Mouse (Mus musculus): ENCODE results near the gene Hsd11b2. TPM values are rescaled to one million over a fixed set of nuclear protein-coding genes. Genes with fewer than 3 reads are reported as not detected.

Hsd11b2 gene
- polyA plus RNA-seq, 1 experiment from 2014 or later: 1.2 TPM

- Histone ChIP-seq H3K9ac (no peak overlapping the region), H3K27me3 (replicated peaks) (no peaks in the 10 kb centered on the region), H3K4me1 (peaks cover 26% of the 10 kb centered on the region), H3K27ac (replicated peaks) (no peak overlapping the region), H3K9me3 (no peaks in the 10 kb centered on the region), H3K4me3 (no peak overlapping the region), H3K36me3 (peaks cover 53% of the 10 kb centered on the region), H3K4me2 (no peak overlapping the region)
- WGBS: 90% methylated on average over 3 of the region's 3 CpGs
- no peak for ATAC-seq (ENCODE audit: extremely low read depth, insufficient number of reproducible peaks, low FRiP score, low TSS enrichment)
Measured at GRCm38 (mm10) chr8:105529271-105529670, 10.7 kb downstream of the Hsd11b2 start.

- H3K4me2 ChIP-seq: no peak overlapping the region
- no peak for ATAC-seq (ENCODE audit: extremely low read depth, insufficient number of reproducible peaks, low FRiP score, low TSS enrichment)
- H3K4me1 ChIP-seq: peaks cover 28% of the 10 kb centered on the region
- H3K27me3 ChIP-seq (replicated peaks): no peaks in the 10 kb centered on the region
- H3K36me3 ChIP-seq: peaks cover 52% of the 10 kb centered on the region
- H3K27ac ChIP-seq (replicated peaks): no peak overlapping the region
- WGBS: 74% methylated on average over 2 of the region's 2 CpGs
- H3K9me3 ChIP-seq: no peaks in the 10 kb centered on the region
- no peak overlapping the region for H3K4me3 ChIP-seq
- H3K9ac ChIP-seq: no peak overlapping the region
Measured at GRCm38 (mm10) chr8:105531774-105532173, 13.2 kb downstream of the Hsd11b2 start.

- WGBS: 2% methylated on average over 2 of the region's 2 CpGs
- H3K4me2 ChIP-seq: no peak overlapping the region
- H3K36me3 ChIP-seq: peaks cover 57% of the 10 kb centered on the region
- H3K27me3 ChIP-seq (replicated peaks): no peaks in the 10 kb centered on the region
- H3K4me1 ChIP-seq: peaks cover 28% of the 10 kb centered on the region
- H3K9ac ChIP-seq: peak overlapping the region; percentile 45
- no peaks in the 10 kb centered on the region for H3K9me3 ChIP-seq
- ATAC-seq (ENCODE audit: extremely low read depth, insufficient number of reproducible peaks, low FRiP score, low TSS enrichment): peak; percentile 59; the same call in 1 of the 2 replicates
- H3K27ac ChIP-seq (replicated peaks): peak overlapping the region; percentile 78
- no peak overlapping the region for H3K4me3 ChIP-seq
Measured at GRCm38 (mm10) chr8:105533439-105533838, 14.9 kb downstream of the Hsd11b2 start.

GRCm38 (mm10) chr8:105533892-105534329 is 15.4 kb downstream of the Hsd11b2 start:
- Histone ChIP-seq H3K36me3 (peaks cover 57% of the 10 kb centered on the region), H3K27ac (replicated peaks) (peak overlapping the region; percentile 78), H3K4me1 (peaks cover 28% of the 10 kb centered on the region), H3K27me3 (replicated peaks) (no peaks in the 10 kb centered on the region), H3K9me3 (no peaks in the 10 kb centered on the region), H3K4me2 (no peak overlapping the region), H3K4me3 (no peak overlapping the region), H3K9ac (peak overlapping the region; percentile 45)
- ATAC-seq (ENCODE audit: extremely low read depth, insufficient number of reproducible peaks, low FRiP score, low TSS enrichment): no peak
- WGBS: 0% methylated on average over 1 of the region's 1 CpGs

- ATAC-seq (ENCODE audit: extremely low read depth, insufficient number of reproducible peaks, low FRiP score, low TSS enrichment): no peak
- Histone ChIP-seq H3K4me1 (peaks cover 27% of the 10 kb centered on the region), H3K36me3 (peaks cover 52% of the 10 kb centered on the region), H3K27me3 (replicated peaks) (no peaks in the 10 kb centered on the region), H3K9me3 (no peaks in the 10 kb centered on the region), H3K4me2 (no peak overlapping the region), H3K4me3 (no peak overlapping the region), H3K27ac (replicated peaks) (no peak overlapping the region), H3K9ac (no peak overlapping the region)
- 82% methylated on average over 3 of the region's 3 CpGs for WGBS
Measured at GRCm38 (mm10) chr8:105536546-105536945, 18.0 kb downstream of the Hsd11b2 start.

GRCm38 (mm10) chr8:105537011-105537677 is 18.6 kb downstream of the Hsd11b2 start:
- peaks cover 21% of the 10 kb centered on the region for H3K4me1 ChIP-seq
- 88% methylated on average over 6 of the region's 6 CpGs for WGBS
- no peak overlapping the region for H3K4me2 ChIP-seq
- no peak overlapping the region for H3K9ac ChIP-seq
- no peak for ATAC-seq (ENCODE audit: extremely low read depth, insufficient number of reproducible peaks, low FRiP score, low TSS enrichment)
- H3K9me3 ChIP-seq: no peaks in the 10 kb centered on the region
- H3K36me3 ChIP-seq: peaks cover 57% of the 10 kb centered on the region
- no peak overlapping the region for H3K4me3 ChIP-seq
- H3K27me3 ChIP-seq (replicated peaks): no peaks in the 10 kb centered on the region
- no peak overlapping the region for H3K27ac ChIP-seq (replicated peaks)

- WGBS: 85% methylated on average over 4 of the region's 4 CpGs
- no peak for ATAC-seq (ENCODE audit: extremely low read depth, insufficient number of reproducible peaks, low FRiP score, low TSS enrichment)
- Histone ChIP-seq H3K27me3 (replicated peaks) (no peaks in the 10 kb centered on the region), H3K4me2 (no peak overlapping the region), H3K27ac (replicated peaks) (no peak overlapping the region), H3K4me3 (no peak overlapping the region), H3K36me3 (peaks cover 58% of the 10 kb centered on the region), H3K9me3 (no peaks in the 10 kb centered on the region), H3K9ac (no peak overlapping the region), H3K4me1 (peaks cover 19% of the 10 kb centered on the region)
Measured at GRCm38 (mm10) chr8:105538940-105539339, 20.4 kb downstream of the Hsd11b2 start.

GRCm38 (mm10) chr8:105542032-105542656 is 23.6 kb downstream of the Hsd11b2 start:
- ATAC-seq (ENCODE audit: extremely low read depth, insufficient number of reproducible peaks, low FRiP score, low TSS enrichment): no peak
- H3K36me3 ChIP-seq: peaks cover 38% of the 10 kb centered on the region
- H3K27me3 ChIP-seq (replicated peaks): no peaks in the 10 kb centered on the region

GRCm38 (mm10) chr8:105542808-105543207 is 24.3 kb downstream of the Hsd11b2 start:
- Histone ChIP-seq H3K36me3 (peaks cover 31% of the 10 kb centered on the region), H3K9me3 (no peaks in the 10 kb centered on the region), H3K27me3 (replicated peaks) (no peaks in the 10 kb centered on the region), H3K4me1 (peaks cover 44% of the 10 kb centered on the region), H3K9ac (no peak overlapping the region), H3K27ac (replicated peaks) (no peak overlapping the region), H3K4me2 (no peak overlapping the region), H3K4me3 (no peak overlapping the region)
- 84% methylated on average over 2 of the region's 2 CpGs for WGBS
- no peak for ATAC-seq (ENCODE audit: extremely low read depth, insufficient number of reproducible peaks, low FRiP score, low TSS enrichment)

More at GRCm38 (mm10) chr8:105542032-105542656, 23.6 kb downstream of the Hsd11b2 start:
- Histone ChIP-seq H3K9me3 (no peaks in the 10 kb centered on the region), H3K4me3 (no peak overlapping the region), H3K4me1 (peaks cover 44% of the 10 kb centered on the region), H3K4me2 (no peak overlapping the region), H3K27ac (replicated peaks) (no peak overlapping the region), H3K9ac (no peak overlapping the region)
- 84% methylated on average over 3 of the region's 3 CpGs for WGBS

- Histone ChIP-seq H3K27ac (replicated peaks) (peak overlapping the region; percentile 56; the same call in 1 of the 2 replicates), H3K27me3 (replicated peaks) (no peaks in the 10 kb centered on the region)
Measured at GRCm38 (mm10) chr8:105543703-105544102, 25.1 kb downstream of the Hsd11b2 start.

GRCm38 (mm10) chr8:105544544-105545205 is 26.1 kb downstream of the Hsd11b2 start:
- Histone ChIP-seq H3K36me3 (peaks cover 13% of the 10 kb centered on the region), H3K27ac (replicated peaks) (peak overlapping the region; percentile 56), H3K4me2 (no peak overlapping the region), H3K4me1 (peaks cover 44% of the 10 kb centered on the region), H3K4me3 (no peak overlapping the region), H3K27me3 (replicated peaks) (no peaks in the 10 kb centered on the region), H3K9ac (peak overlapping the region; percentile 20; the same call in 1 of the 2 replicates), H3K9me3 (no peaks in the 10 kb centered on the region)
- WGBS: 31% methylated on average over 7 of the region's 7 CpGs
- ATAC-seq (ENCODE audit: extremely low read depth, insufficient number of reproducible peaks, low FRiP score, low TSS enrichment): no peak

More at GRCm38 (mm10) chr8:105543703-105544102, 25.1 kb downstream of the Hsd11b2 start:
- H3K4me2 ChIP-seq: no peak overlapping the region
- H3K4me3 ChIP-seq: no peak overlapping the region
- H3K4me1 ChIP-seq: peaks cover 44% of the 10 kb centered on the region
- H3K36me3 ChIP-seq: peaks cover 22% of the 10 kb centered on the region
- no peaks in the 10 kb centered on the region for H3K9me3 ChIP-seq
- no peak overlapping the region for H3K9ac ChIP-seq
- 5% methylated on average over 1 of the region's 1 CpGs for WGBS
- ATAC-seq (ENCODE audit: extremely low read depth, insufficient number of reproducible peaks, low FRiP score, low TSS enrichment): no peak
